Mouse (Mus musculus) thymus, postnatal 14 days (tissue): Measurements from ENCODE around the gene Ctcfl.

ENCODE experiments used
- DNase-seq: peaks from one replicate; pipeline ENCODE4 v3.0.0; 2021

Gene Ctcfl

DNA sequence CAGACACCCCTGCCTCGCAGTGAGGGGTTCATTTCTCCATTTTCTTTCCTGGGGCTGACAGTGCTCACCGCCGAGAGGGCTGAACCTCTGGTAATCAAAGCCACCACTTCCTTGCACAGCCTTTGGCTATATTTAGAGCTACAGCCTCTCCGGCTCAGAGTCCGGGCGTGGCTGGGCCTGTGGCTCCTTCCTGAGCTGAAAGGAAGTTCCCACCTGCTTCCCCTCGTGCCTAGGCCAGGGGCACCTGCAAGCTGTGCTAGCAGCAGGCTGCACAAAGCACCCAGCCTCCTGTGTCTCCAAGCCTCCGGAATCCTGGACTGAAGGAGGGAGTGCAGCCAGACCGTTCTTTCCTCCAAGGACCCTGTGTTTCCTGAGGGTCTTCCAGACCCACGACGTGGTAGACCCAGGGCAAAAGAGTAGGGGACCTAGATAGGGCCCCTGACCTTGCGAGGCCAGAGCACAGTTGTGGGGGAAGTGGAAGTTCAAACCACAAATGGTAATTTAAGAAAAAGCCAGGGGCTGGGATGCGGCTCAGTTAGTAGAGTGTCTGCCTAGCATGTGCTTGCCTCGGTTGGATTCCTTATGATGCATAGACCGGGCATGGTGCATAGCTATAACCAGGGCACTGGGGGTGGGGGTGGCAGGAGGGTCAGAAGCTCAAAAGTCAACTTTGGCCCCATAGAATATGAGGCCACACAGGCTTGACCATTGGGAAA lies 72.6 kb downstream of the Ctcfl start:
- peak; percentile 89 for DNase-seq

DNA sequence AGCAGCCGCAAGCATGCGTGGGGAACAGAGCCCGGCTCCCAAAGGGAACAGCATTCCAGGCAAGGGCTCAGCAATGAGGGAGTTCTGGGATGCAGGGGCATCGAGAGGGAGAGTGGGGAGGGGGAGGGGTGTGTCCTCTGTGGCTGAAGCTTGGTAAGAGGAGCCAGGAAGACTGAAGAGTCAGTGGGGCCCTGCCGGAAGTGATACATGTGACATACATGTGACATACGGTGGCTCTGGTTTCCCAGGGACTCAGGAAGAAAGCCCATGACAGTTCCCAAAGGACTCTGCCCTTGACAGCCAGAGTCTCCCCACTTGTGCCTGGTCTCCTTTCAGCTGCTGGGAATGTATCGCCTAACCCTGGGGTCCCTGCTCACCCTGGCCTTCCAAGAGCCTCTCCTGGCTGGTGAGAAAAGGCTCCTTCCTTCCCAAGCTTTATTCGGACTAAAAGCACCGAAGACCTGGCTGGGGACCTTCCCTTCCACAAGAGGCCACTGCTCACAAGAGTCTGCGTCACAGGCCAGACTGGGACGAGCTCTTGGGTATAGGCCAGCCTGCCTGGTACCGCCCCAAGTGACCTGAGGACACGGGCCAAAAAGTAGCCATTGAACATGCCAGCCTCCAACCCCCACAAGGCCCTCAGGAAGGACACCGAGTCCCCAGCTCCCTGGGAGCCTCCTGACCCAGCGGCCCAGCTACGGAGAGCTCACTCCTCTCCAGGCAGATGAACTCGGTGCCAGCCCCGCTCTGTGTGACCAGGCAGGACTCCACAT lies 74.9 kb downstream of the Ctcfl start:
- peak; percentile 45 for DNase-seq
